Mouse (Mus musculus) thymus, postnatal 14 days (tissue): ENCODE data around the gene Myo1b.

Source experiments
- DNase-seq: peaks from one replicate; pipeline ENCODE4 v3.0.0; 2021

Gene Myo1b

DNA sequence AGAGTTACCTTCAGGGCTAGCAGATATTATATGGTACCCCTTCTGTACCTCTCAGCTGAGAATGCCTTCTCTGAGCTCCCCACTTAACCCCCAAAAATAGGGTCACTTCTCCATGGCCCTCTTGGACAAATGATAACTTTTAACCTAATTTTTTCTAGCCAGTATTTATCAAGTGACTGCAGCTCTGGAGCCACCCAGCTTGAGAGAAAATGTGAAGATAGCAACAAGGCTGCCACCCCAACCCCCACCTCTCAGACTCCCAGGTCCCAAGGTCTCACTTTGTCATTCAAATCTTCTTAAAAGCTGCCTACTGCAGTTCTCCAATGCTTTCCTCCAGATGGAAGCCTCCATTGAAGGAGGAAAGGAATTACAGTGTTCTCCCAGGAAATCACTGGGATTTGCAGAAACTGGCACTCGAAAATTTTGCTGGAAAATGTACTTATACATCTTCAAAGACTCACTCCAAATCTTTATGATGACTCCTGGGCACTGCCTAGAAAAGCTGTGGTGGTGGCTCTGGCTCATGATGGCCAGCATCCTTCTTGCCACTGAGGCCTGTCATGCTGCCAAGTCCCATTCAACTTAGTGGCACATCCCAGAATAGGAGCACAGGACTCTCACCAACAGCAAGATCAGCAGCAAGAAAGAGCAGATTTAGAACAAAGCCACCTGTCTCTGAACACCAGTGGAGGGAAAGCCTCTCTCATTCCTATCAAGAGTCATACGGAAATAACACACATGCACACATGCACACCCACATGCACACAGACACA is 70.4 kb downstream of the Myo1b start:
- DNase-seq = no peak

GRCm38 (mm10) chr1:51837845-51838623 is 77.8 kb downstream of the Myo1b start:
- no peak for DNase-seq

GRCm38 (mm10) chr1:51837311-51837710 is 78.6 kb downstream of the Myo1b start:
- no peak for DNase-seq

- DNase-seq = no peak
Observed at GRCm38 (mm10) chr1:51835795-51836194, 80.1 kb downstream of the Myo1b start.

GRCm38 (mm10) chr1:51834072-51834471 is 81.8 kb downstream of the Myo1b start:
- DNase-seq = no peak

DNA sequence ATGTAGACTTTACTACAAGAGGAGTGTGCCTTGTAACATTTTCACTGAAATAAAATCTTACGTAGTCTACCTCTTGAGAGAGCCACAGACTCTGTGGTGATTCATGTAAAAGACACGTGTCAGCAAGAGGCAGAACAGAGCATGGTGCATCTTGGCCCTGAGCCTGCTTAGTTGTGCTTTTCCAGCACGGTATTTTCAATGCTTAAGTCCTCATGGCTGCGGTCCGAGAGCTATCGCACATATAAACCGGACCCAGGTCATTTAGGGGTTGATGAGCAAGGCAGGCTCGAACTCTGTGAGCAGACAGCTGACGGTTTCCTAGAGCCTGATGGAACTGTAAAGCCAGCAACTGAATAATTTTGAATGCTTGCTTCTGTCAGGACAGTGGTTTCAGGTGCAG is 86.5 kb downstream of the Myo1b start:
- no peak for DNase-seq

DNA sequence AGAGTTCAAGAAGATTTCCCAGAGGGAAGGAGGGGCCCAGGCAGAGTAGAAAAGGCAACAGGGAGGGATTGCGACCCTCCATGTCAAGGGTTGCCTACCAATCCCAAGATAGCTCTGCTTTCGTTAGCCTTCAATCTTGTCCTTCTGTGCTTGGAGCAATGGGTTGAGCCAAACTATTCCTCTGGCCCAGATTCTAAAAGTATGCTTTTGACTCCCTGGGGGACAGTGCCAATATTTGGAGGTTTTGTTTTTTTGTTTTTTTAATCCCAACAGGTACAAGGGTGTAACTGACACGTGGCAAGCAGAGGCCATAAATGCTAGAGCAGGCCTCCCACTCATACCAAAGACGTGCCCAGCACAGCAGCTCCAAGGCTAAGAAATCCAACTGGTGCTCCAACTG is 93.3 kb downstream of the Myo1b start:
- no peak for DNase-seq

- no peak for DNase-seq
Observed at GRCm38 (mm10) chr1:51821701-51822495, 94.0 kb downstream of the Myo1b start.

DNA sequence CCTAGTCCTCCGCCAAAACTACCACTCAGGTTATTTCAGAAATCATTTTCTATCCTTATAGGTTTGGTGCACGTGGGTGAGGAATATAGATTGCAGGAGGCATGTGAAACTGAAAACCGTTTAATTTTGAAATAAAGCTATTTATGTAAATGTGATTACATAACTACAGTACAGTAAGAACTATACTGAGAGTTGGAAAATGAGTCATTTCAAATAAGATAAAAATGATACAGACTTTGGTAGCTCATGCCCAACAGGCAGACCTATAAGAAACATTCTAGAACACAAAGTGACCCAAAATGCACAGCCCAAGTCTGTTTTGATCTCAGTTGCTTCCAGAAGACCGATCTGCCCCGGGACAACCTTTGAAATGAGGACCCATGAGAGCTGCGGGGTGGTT is 95.4 kb downstream of the Myo1b start:
- no peak for DNase-seq

DNA sequence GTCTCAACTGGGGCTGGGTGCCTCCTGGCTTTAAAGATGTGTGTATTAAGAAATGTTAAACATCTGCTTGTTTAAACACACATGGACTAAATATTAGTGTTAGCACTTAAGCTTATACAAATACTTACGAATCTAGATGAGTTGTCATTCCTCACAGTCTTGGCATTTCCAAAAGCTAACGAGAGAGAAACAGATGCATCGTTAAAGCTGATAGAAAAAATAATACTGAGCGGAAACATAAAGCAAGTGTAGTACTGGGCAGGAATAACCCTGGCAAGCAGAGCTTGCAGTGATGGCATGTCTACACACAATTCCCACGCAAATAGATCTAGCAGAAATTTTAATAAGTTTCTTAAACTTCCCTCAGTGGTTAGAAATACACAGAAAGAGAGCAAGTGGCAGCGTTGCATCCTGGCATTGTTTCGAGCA is 95.8 kb downstream of the Myo1b start:
- no peak for DNase-seq

DNA sequence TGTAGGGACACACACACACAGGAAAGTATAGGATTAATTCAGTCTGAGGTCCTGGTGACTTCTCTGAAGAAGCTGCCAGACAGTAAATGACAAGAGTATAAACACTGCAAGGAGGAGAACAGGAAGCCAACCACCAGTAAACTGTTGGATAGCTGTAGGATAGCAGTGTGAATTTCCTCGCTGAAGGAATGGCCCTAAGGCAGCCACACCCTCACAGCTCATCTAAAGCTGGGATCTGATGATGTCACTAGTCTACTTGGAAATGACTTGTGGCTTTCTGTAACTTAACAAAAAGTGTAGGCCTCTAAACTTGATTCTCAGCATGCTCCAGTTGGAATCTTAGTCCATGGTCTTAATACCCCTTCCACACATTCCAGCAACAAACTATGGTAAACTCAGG is 100.2 kb downstream of the Myo1b start:
- DNase-seq = no peak

DNA sequence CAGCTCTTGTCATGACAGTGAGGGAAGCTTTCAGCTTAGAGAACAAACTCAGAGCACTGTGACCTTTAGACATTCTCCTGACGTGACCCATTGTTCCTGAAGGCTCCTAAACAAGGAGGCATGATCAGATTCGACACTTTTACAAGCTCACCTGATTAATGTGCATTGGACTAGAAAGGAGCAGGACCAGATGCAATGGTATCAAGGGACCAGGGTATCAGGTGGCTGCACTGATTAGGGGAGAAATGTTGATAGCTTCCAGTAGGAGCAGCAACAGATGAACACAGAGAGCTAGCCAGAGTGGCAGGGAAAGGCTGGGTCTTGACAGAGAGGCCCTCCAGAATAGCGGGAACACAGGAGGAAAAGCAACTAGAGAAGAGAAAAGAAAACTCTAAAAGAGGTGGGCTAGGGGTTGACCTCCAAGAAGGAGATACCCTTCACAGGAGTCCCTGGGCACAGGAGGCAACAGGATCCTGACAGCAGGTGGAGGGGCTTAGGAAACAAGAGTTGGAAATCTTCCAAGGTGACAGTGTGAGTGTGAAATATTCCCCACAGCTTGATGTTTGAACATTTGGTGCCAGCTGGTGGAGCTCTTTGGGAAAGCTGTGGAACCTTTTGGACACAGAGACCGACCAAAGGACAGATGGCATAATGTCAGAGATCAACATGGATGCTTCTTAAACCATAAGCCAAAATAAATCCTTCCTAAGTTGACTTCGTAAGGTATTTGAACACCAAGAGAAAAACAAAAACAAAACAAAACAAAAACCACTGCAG is 100.8 kb downstream of the Myo1b start:
- DNase-seq = no peak

- DNase-seq = no peak
Observed at GRCm38 (mm10) chr1:51808847-51809246, 107.0 kb downstream of the Myo1b start.

GRCm38 (mm10) chr1:51808228-51808627 is 107.6 kb downstream of the Myo1b start:
- DNase-seq = no peak

DNA sequence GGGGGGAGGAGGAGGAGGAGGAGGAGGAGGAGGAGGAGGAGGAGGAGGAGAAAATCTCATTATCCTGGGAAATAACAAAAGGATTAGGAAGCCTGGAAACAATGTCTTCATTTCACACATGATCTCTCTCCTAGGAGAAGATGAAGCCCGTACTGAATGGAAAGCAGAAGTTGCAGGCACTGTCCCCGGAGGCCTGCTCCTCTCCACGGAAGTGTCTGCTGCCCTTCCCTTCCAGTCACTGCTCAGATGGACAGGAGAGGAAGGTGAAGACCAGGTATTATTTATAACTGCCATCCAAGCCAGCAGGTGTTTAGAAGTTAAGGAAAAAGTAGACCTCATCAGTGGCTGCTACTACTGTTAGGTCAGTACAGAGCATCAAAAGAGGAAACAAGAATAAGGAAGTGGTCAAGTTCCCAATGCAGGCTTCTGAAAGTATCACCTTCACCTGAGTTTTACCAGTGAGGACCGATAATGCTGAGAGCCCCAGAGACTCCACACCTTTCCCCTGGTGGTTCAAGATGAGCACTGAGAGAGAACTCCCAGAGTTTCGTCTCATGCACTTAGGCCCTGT is 110.7 kb downstream of the Myo1b start:
- DNase-seq = no peak

DNA sequence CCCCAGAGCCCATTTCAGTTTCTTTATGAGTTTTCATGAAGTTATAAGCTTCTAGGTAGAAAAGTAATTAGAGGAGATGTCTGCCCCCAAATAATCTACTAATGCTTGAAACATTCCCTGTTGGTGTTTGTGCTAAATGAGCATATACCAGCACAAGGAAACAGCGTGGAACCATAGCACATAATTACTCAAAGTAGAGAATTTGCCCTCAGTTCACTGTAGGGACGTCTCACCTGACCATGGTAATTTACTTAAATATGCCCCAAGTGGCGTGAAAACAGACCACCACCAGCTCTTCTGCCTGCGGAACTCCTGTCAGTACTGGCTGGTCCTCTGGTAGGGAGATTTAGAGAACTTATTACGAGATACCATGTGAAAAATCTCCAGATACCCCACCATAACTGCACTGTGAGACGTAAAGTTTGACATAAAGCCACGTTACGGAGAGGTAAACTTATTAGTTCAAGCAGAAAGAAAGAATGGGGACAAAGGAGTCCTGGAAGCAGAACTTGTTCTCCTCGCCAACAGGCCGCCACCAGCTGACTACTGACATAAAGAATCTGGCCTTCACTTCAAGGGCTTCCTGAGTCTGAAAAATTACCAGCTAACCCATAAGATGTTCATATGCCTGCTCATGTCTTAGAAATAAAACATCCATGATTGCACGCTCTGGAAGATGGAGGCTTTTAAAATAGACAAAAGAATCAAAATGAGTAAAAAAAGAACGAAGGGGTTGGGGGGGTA is 111.4 kb downstream of the Myo1b start:
- no peak for DNase-seq

DNA sequence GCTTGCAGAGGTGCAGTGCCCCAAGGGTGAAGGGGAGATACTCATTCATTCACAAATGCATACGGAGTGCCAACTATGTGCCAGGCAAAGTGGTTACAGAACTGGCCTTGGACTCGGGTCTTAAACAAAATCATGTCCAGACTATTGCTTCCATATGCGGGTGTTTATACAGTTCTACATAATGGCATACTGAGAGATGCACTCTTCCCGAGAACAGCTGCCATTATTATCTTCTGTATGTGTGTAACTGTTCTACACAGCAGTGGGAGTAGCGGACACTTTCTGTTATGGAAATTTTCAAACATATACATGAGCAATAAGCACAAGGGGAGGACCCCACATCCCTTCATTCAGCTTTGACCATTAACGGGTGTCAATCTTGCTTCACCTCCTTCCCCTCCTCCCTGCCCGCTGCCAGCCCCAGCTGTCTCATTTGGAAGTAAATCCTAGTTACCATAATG is 117.8 kb downstream of the Myo1b start:
- DNase-seq = no peak

DNA sequence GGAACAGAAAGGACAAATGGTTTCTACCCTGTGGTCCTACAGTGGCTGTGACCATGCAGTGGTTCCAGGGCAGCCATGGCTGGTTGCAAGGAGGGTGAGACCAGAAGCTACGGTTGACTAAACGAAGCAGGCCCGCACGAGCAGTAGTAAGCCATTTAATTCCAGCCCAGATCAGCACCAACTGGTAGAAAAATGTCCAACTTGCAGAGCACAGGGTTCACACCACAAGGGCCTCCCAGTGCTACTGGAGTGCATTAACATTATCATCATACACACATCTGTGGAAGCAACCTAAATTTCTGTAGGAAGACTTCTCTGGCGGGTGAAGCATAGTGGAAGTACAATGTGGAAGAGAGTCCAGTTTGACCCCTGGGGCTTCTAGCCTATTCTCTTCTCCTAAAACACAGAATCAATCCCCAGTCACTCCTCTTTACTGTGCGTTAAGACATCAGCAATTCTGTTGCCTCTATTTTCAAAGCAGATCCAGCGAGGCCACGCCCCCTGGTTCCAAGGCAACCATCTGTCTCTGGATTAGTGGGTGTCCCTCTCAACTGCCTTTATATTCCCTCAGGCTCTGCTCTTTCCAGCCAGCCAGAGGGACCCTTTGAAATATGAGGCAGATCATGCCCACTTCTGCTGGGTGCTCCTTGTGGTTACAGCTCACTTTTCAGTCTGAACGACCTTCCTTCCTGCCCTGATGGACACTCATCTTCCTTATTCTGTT is 120.1 kb downstream of the Myo1b start:
- DNase-seq = no peak

DNA sequence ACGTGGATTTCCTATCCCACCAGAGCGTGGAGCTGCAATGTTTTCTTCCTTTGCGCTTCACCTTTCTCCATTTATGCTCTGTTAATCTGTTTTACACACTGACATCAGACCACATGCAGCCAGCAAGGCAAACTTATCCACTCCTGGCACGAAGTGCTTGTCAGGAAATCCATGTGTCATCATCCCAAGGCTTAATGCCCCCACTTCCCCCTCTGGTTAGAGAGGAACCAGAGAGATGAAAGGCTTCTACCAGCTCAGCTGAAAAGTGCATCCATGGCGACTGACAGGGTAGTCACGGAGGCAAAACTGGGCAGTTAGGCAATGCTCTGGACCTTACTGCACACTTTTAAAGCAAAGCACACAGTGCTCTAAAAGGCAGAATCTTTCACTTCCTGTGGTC is 126.6 kb downstream of the Myo1b start:
- DNase-seq = no peak

DNA sequence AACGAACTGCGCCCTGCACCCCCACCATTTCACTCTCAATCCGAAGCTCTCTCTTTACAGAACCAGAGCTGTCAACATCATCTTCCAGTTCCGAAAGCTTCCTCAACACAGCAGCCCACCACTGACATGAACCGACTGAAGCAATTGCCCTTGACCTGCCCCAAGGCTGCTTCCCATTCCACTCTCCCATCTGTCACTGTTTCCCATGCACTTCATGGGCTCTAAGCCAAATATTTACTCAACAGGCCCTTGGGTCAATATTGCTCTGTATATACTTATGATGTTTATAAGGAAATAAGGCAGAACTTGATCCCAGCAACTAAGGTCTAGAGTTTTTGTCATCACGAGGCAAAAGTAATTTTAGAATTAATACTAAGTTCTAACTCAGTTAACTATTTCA is 133.8 kb downstream of the Myo1b start:
- no peak for DNase-seq

DNA sequence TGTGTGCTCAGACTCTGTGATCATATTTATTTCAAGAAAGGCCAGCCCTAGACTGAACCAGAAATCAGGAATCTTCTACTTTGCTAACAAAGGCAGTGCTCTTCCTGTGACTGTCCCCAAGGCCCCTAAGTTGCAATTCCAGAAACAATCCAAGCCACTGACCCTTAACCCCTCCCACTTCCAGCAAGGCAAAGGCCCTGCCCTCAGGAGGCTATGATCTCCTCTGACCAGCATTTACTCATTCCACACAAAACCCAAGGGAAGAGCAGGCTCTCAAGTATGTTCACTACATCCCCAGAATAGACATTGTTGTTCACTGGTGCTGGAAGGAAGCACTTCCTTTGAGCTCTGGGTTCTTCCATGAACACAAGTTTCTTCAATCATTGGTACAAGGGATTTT is 135.5 kb downstream of the Myo1b start:
- DNase-seq = no peak
